9 mouse cellular contexts compared by ENCODE assay signal in the genomic region with DNA sequence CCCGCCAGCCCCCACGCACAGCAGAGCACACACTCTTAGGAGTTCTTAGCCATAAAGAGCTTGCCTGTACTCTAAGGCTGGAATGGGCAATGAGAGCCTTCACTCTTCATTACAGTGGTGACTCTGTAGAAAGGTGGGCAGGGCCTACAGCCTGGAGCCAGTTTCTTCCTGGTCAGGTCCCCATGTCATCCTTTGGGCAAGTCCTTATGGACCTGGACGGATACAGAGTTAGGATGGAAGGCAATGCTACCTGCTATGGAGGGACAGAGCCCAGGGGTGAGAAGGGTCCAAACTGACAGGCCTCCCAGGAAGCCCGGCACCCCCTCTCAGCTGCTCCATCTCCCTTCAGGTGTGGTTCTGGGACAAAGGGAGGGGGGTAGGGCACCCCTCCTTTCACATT. TPM values are rescaled to one million over a fixed set of nuclear protein-coding genes. Genes with fewer than 3 reads are reported as not detected.
A peak's percentile ranks its signal among the peaks of the same experiment; 100 is the strongest.
DNase-seq lines count a peak whose midpoint lies in the region; ATAC-seq and TF ChIP-seq lines count a peak whose summit lies in the region.
"Had no signal": no experiment of that assay in that cellular context is flagged by ENCODE, and none has a peak within 500 bp of the region (broad histone marks: within the 10 kb centered on the region; RNA-seq: fewer than 3 reads in every experiment).

No protein-coding gene starts in this region.

- no peaks in the 10 kb centered on the region for H3K36me3 ChIP-seq in lung, postnatal 0 days (ENCODE audit: insufficient read depth, low read length)
- no peaks in the 10 kb centered on the region for H3K36me3 ChIP-seq in hindbrain, embryonic 16.5 days (ENCODE audit: control insufficient read depth, insufficient read depth, low read length)
- H3K36me3 ChIP-seq in small intestine, adult 2 months (ENCODE audit: control insufficient read depth, insufficient read depth, low read length) = no peaks in the 10 kb centered on the region

- no peak for TF ChIP-seq EP300 in lung, postnatal 0 days (IDR thresholded peaks at IDR 0.05)

- H3K4me3 ChIP-seq in lung, postnatal 0 days (ENCODE audit: low read depth, low read length) = no peak overlapping the region
- no peak overlapping the region for H3K4me3 ChIP-seq in hindbrain, embryonic 16.5 days (ENCODE audit: low read length)
- H3K4me3 ChIP-seq in small intestine, adult 2 months (ENCODE audit: low read depth, low read length) = no peak overlapping the region

- 0 out of 2 replicates have a peak overlapping the region, but pooled peaks have one; percentile 27 for H3K4me2 ChIP-seq in lung, postnatal 0 days (replicated peaks; ENCODE audit: low read depth, low read length)
- no peak overlapping the region for H3K4me2 ChIP-seq in hindbrain, embryonic 16.5 days (ENCODE audit: low read length)

- no peak overlapping the region for H3K9ac ChIP-seq in lung, postnatal 0 days (replicated peaks; ENCODE audit: low read depth)
- H3K9ac ChIP-seq in hindbrain, embryonic 16.5 days (ENCODE audit: low read depth, low read length) = no peak overlapping the region

- peaks cover 66% of the 10 kb centered on the region for H3K4me1 ChIP-seq in lung, postnatal 0 days (ENCODE audit: insufficient read depth, low read depth, low read length)
- peaks cover 78% of the 10 kb centered on the region for H3K4me1 ChIP-seq in hindbrain, embryonic 16.5 days (ENCODE audit: control insufficient read depth, insufficient read depth, low read depth, low read length)
- peaks cover 66% of the 10 kb centered on the region for H3K4me1 ChIP-seq in small intestine, adult 2 months (ENCODE audit: control insufficient read depth, insufficient read depth, insufficient read length, low read length)

- no peak for ATAC-seq in lung, postnatal 0 days
- ATAC-seq in hindbrain, embryonic 16.5 days = no peak

- peak overlapping the region; percentile 78 for H3K27ac ChIP-seq in lung, postnatal 0 days (ENCODE audit: low read length)
- peak overlapping the region; percentile 51; the same call in 1 of the 2 replicates for H3K27ac ChIP-seq in hindbrain, embryonic 16.5 days (ENCODE audit: low read depth, low read length)
- H3K27ac ChIP-seq in small intestine, adult 2 months (ENCODE audit: insufficient read depth, low read depth, low read length) = peak overlapping the region; percentile 26

- no peaks in the 10 kb centered on the region for H3K27me3 ChIP-seq in lung, postnatal 0 days (replicated peaks; ENCODE audit: insufficient read depth, low read length)
- no peaks in the 10 kb centered on the region for H3K27me3 ChIP-seq in hindbrain, embryonic 16.5 days (replicated peaks; ENCODE audit: control insufficient read depth, insufficient read depth, low read length)
- H3K27me3 ChIP-seq in small intestine, adult 2 months (ENCODE audit: control insufficient read depth, insufficient read depth, low read length) = no peaks in the 10 kb centered on the region

- no peak for TF ChIP-seq CTCF in lung, postnatal 0 days (IDR thresholded peaks at IDR 0.05)
- TF ChIP-seq CTCF in small intestine, adult 2 months (IDR thresholded peaks at IDR 0.05; ENCODE audit: extremely low read depth, insufficient read length, insufficient replicate concordance, low read depth, low read length) = no peak

- WGBS in lung, postnatal 0 days = 58% methylated on average over 4 of the region's 4 CpGs
- WGBS in hindbrain, embryonic 16.5 days = 68% methylated on average over 4 of the region's 4 CpGs
- WGBS in small intestine, adult 2 months = 89% methylated on average over 4 of the region's 4 CpGs

- TF ChIP-seq POLR2A in small intestine, adult 2 months (IDR thresholded peaks at IDR 0.05; ENCODE audit: low read depth, low read length) = no peak

- DNase-seq in heart, adult 11 months = peak; percentile 92
- DNase-seq in heart, adult 9 months (ENCODE audit: low spot score in 2 of 2) = no peak
- DNase-seq in lung, postnatal 0 days (ENCODE audit: low spot score) = no peak
- DNase-seq in lung, adult 18-20 months = no peak
- no peak for DNase-seq in frontal cortex, postnatal 25 days (ENCODE audit: low spot score in 2 of 2)
- no peak for DNase-seq in layer of hippocampus, adult 18-20 months (ENCODE audit: low spot score in 2 of 2)

- no peaks in the 10 kb centered on the region for H3K9me3 ChIP-seq in lung, postnatal 0 days (ENCODE audit: low read length)
- no peaks in the 10 kb centered on the region for H3K9me3 ChIP-seq in hindbrain, embryonic 16.5 days (ENCODE audit: control insufficient read depth, low read length)

RNA-seq across cellular contexts. Expression of a gene that starts 7.8 kb away (rescaled TPM):
- 29.3 and 34.2 TPM in 2 replicates for polyA plus RNA-seq in lung, postnatal 0 days (2015; fragmentation: Nextera tagmentation; extraction: Ambion mirVana)
- polyA plus RNA-seq in hindbrain, embryonic 16.5 days (2015; fragmentation: Nextera tagmentation; extraction: Ambion mirVana) = 37.6 and 50.0 TPM in 2 replicates
- polyA plus RNA-seq in small intestine, adult 2 months (2012; rRNA removed) = 84.1 and 251 TPM in 2 replicates
- total RNA-seq in layer of hippocampus, adult 18-20 months (2021) = 10 to 100 TPM; 61.4 to 63.7 TPM

RNA-seq across cellular contexts. Expression of a gene that starts 45.0 kb away (rescaled TPM):
- not detected in 2 replicates for polyA plus RNA-seq in lung, postnatal 0 days (2015; fragmentation: Nextera tagmentation; extraction: Ambion mirVana)
- not detected in 2 replicates for polyA plus RNA-seq in hindbrain, embryonic 16.5 days (2015; fragmentation: Nextera tagmentation; extraction: Ambion mirVana)
- 138 and 67,254 TPM in 2 replicates for polyA plus RNA-seq in small intestine, adult 2 months (2012; rRNA removed)
- not detected for total RNA-seq in layer of hippocampus, adult 18-20 months (2021)
- total RNA-seq: layer of hippocampus, postnatal 25 days had no signal

Comparison
In these comparisons a context has a peak if more than half of its experiments do, and no peak if none do; other contexts are left out.
1. H3K27ac ChIP-seq: peak in every context shown above with its lines; median percentile 78 in lung, postnatal 0 days; 51 in hindbrain, embryonic 16.5 days; 26 in small intestine, adult 2 months.
2. RNA of a gene that starts 45.0 kb away (polyA plus RNA-seq): 138 to 67,254 TPM in small intestine, adult 2 months; not detected in lung, postnatal 0 days and not detected in hindbrain, embryonic 16.5 days; every median in the first group is over 100 times any median in the second.